Mouse (Mus musculus) cerebellum, adult 2 months (tissue): ENCODE data around the gene Atr.

ENCODE experiments used
- CTCF ChIP-seq: fragments of 200-500 bp; IDR thresholded peaks from 2 replicates; pipeline ENCODE4 v1.5.1; 2011; ENCODE audit warnings: low read depth, mild to moderate bottlenecking, control low read depth, low read length, moderate library complexity, borderline replicate concordance; ENCODE audit not compliant: insufficient read depth
- POLR2A ChIP-seq: fragments of 200-500 bp; IDR thresholded peaks from 2 replicates; pipeline ENCODE4 v1.6.1; 2011; ENCODE audit warnings: low read length, control low read depth, borderline replicate concordance; ENCODE audit not compliant: insufficient read depth

DNA sequence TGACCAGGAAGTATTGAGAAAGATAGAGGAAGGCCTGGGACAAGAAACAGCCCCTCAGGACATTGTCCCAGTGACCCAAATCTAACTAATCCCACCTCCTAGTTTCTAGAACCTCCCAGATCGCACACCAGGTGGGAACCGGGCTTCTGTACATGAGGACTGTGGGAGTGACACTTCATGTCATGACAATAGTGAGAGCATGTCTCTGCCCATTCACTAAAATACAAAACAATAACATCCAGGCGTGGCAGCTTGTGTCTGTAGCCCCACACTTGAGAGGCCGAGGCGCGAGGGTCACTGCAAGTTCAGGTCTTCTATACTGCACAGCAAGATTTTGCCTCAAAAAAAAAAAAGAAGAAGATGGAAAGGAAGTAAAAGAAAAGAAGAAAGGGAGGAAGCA is 122.5 kb downstream of the Atr start:
- no peak for TF ChIP-seq CTCF
- no peak for TF ChIP-seq POLR2A
